Mouse (Mus musculus): ENCODE results near the gene Rph3a. TPM values are rescaled to one million over a fixed set of nuclear protein-coding genes. Genes with fewer than 3 reads are reported as not detected.

Gene Rph3a
- polyA plus RNA-seq (2017; shearing (Covaris generic)), result not detected

GRCm38 (mm10) chr5:121009811-121010569 is at the start of gene Rph3a:
Gene Rph3a, minus strand, starts transcription at chr5:121010092.

GRCm38 (mm10) chr5:120914204-120914603 is 95.7 kb downstream of the Rph3a start, which contains the start of gene Oas1d:
Gene Oas1d, plus strand, starts transcription at chr5:120914536.

DNA sequence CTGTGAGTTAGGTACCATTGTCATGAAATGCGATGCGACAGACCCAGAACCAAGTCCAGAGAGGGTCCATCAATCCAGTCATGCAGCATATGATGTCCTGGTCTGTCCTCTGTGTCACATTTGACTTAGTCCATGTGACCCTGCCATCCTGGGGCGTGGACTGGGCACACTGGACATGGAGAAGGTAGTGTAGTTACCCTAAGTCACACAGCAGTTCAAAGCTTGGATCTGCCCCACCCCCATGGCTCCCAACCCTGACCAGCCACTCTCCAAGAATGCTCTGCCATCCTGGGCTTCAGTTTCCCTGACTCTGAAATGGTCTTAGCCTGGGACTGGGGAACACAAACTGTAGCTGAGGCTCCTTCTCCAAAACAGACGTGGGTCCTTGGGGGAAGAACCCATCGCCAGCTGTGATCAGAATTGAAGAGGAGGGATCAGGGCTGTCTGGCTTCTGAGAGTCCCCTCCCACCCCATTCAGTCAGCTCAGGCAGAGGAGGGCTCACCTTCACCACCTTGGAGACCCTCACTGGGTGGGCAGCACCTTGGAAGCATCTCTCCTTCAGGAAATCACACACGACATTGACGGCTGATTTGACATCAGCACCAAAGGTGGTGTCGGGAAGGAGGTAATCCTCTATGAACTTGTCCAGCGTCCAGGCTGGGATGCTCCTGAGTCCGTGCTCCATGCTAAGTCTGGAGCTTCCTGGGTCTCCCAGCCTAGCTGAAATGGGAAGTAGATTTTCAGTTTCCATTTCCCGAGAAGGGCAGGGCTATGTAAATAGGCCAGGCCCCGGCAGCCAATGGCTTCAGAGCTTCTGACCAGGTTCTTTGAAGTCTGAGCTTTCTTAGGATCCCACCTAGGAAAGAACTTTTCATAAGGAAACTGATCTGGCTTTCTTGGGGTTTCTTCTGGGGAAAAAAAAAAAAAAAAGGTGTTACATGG is 102.8 kb downstream of the Rph3a start, which contains the start of gene Oas1a:
TSS of gene Oas1a (minus strand) at position 731 of the 943 bp plus-strand sequence.

Other genes starting within 250 kb of the Rph3a start
- gene Oas3, start 232.4 kb downstream of the Rph3a start, polyA plus RNA-seq (2017; shearing (Covaris generic)), result 12.6 TPM
- gene Oas1e, start 214.6 kb downstream of the Rph3a start, polyA plus RNA-seq (2017; shearing (Covaris generic)), result not detected
- 16.6 TPM for gene Oas1c, start 197.6 kb downstream of the Rph3a start, polyA plus RNA-seq (2017; shearing (Covaris generic))
- gene Oas1f, start 162.7 kb downstream of the Rph3a start, polyA plus RNA-seq (2017; shearing (Covaris generic)), result not detected
- gene Oas1h, start 148.7 kb downstream of the Rph3a start, polyA plus RNA-seq (2017; shearing (Covaris generic)), result not detected
- gene Oas1g, start 122.5 kb downstream of the Rph3a start, polyA plus RNA-seq (2017; shearing (Covaris generic)), result 0.39 TPM
- 21.7 TPM for gene Oas1a, start 102.6 kb downstream of the Rph3a start, polyA plus RNA-seq (2017; shearing (Covaris generic))
- gene Oas1d, start 95.6 kb downstream of the Rph3a start, polyA plus RNA-seq (2017; shearing (Covaris generic)), result not detected
- gene Ptpn11, start 181.3 kb upstream of the Rph3a start, polyA plus RNA-seq (2017; shearing (Covaris generic)), result 21.3 TPM
- 794 TPM for gene Rpl6, start 194.4 kb upstream of the Rph3a start, polyA plus RNA-seq (2017; shearing (Covaris generic))
- gene Hectd4, start 210.1 kb upstream of the Rph3a start, polyA plus RNA-seq (2017; shearing (Covaris generic)), result 9.6 TPM

All from CD4-positive, CD25-positive, alpha-beta regulatory T cell (primary cell).